Mouse (Mus musculus) ES-Bruce4 (cell line): ENCODE measurements around the gene Slc17a2. TPM values are rescaled to one million over a fixed set of nuclear protein-coding genes. Genes with fewer than 3 reads are reported as not detected.

Experiments
- H3K27ac ChIP-seq: 2 replicates; pipeline ENCODE4 v1.5.1; 2012; ENCODE audit warnings: low read length, inconsistent platforms; ENCODE audit not compliant: insufficient read depth
- H3K27me3 ChIP-seq: 2 replicates; pipeline ENCODE4 v1.6.1; 2012; ENCODE audit warnings: mild to moderate bottlenecking, low read length, inconsistent platforms; ENCODE audit not compliant: control insufficient read depth, poor library complexity, insufficient read depth, severe bottlenecking
- H3K36me3 ChIP-seq: 2 replicates; pipeline ENCODE4 v1.6.1; 2012; ENCODE audit warnings: inconsistent platforms, mild to moderate bottlenecking, low read length, moderate library complexity; ENCODE audit not compliant: control insufficient read depth, poor library complexity, insufficient read depth, severe bottlenecking
- H3K4me1 ChIP-seq: one replicate; pipeline ENCODE4 v1.8.1; 2011; ENCODE audit warnings: low read length; ENCODE audit not compliant: control insufficient read depth, insufficient read depth
- H3K4me3 ChIP-seq: 2 replicates; pipeline ENCODE4 v1.5.1; 2011; ENCODE audit warnings: low read depth, mild to moderate bottlenecking, low read length
- H3K9ac ChIP-seq: 2 replicates; pipeline ENCODE4 v1.6.1; 2012; ENCODE audit warnings: low read depth, mild to moderate bottlenecking, inconsistent platforms; ENCODE audit not compliant: poor library complexity, severe bottlenecking
- H3K9me3 ChIP-seq: replicated peaks from 2 replicates; pipeline ENCODE4 v1.6.1; 2012; ENCODE audit warnings: mild to moderate bottlenecking, low read length, inconsistent platforms; ENCODE audit not compliant: control insufficient read depth, poor library complexity, insufficient read depth, severe bottlenecking
- CTCF ChIP-seq: IDR thresholded peaks from one replicate; pipeline ENCODE4 v1.8.1; 2011; ENCODE audit warnings: low read depth, low read length
- EP300 ChIP-seq: IDR thresholded peaks from 2 replicates; pipeline ENCODE4 v1.6.1; 2011; ENCODE audit warnings: low read depth, low read length; ENCODE audit not compliant: insufficient read depth
- POLR2A ChIP-seq: IDR thresholded peaks from one replicate; pipeline ENCODE4 v1.8.1; 2011; ENCODE audit warnings: low read length; ENCODE audit not compliant: insufficient read depth
- polyA plus RNA-seq: library from polyadenylated mRNA; stranded (reverse); fragments of >200 nt; gene quantifications from 2 replicates; pipeline ENCODE4 v1.2.4, GENCODE M21; 2011; ENCODE audit warnings: low read depth; ENCODE audit not compliant: missing spikeins, insufficient read depth, insufficient read length

Slc17a2 gene
- polyA plus RNA-seq, 1 experiment = not detected

DNA sequence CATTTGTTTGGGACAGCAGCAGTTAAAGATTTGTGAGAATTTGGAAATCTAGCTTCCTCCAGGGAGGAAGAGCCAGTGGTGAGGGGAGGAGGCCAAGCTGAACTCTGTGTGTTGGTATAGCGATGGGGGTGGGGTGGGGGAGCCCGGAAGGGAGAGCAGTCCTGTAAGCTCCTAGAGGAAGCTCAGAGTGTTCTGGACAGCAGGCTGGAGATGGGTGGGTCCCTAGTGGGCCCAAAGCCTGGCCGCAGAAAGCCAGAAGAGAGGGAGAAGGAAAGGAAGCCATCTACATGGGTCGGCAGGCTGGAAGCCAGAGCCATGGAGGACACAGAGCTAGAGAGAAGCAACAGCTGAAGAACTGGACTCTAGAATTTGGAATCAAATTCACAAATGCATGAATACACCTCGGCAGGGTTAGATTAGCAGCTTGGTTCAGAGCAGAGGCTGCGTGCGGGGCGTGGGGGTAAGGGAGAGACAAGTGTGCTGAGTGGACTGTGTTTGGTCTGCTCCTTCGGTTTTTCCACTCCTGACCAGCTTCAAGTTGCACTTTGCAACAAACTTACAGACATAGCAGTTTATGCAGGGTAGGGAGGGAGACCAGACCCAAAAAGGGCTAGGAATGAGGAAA, 59.4 kb downstream of the Slc17a2 start:
- no peak overlapping the region for H3K27ac ChIP-seq
- no peak overlapping the region for H3K9ac ChIP-seq
- no peaks in the 10 kb centered on the region for H3K27me3 ChIP-seq
- H3K36me3 ChIP-seq = no peaks in the 10 kb centered on the region
- no peak for TF ChIP-seq CTCF
- TF ChIP-seq POLR2A = no peak
- TF ChIP-seq EP300 = no peak
- no peak overlapping the region for H3K4me3 ChIP-seq
- no peaks in the 10 kb centered on the region for H3K4me1 ChIP-seq
- H3K9me3 ChIP-seq = no peaks in the 10 kb centered on the region

DNA sequence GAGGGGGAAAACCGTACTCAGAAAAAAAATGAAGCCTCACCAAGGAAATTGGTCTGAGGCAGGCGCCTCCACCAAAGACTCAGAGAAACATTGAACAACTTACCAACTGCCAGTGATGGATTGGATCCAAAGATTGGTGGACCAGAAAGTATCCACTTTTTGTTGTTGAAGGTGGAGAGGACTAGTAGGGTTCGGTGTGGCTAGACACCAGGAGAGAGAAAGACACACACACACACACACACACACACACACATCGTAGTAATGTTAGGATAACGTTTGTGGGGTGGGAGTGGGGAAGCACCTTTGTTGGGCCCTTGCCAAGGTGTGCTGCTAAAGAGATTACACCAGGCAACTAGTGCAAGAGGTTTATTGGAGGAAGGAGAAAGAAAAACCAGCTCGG, 60.2 kb downstream of the Slc17a2 start:
- no peaks in the 10 kb centered on the region for H3K4me1 ChIP-seq
- H3K27me3 ChIP-seq = no peaks in the 10 kb centered on the region
- no peaks in the 10 kb centered on the region for H3K9me3 ChIP-seq
- no peak overlapping the region for H3K9ac ChIP-seq
- H3K36me3 ChIP-seq = no peaks in the 10 kb centered on the region
- no peak overlapping the region for H3K27ac ChIP-seq
- TF ChIP-seq POLR2A (no peak), EP300 (no peak), CTCF (no peak)
- H3K4me3 ChIP-seq = no peak overlapping the region

DNA sequence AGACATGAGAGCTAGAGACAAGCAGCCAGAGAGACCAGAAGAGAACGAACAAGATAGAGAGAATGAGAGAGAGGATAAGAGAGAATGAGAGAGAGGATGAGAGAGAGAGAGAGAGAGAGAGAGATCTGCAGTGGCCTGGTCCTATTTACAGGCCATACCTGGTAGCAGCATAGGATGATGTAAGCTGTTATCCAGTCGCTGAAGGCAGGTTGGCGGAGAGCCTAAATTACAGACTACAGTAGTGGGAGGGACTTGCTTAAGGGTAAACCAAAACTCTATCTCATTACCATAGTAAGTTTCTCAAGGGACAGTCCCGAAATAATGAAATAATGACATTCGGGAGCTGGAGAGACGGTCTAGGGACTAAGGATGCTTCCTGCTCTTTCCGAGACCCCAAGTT, 60.6 kb downstream of the Slc17a2 start, which contains the start of gene Slc17a1:
Gene Slc17a1 (plus strand): TSS at position 346 of the 400 bp plus-strand sequence.
- no peaks in the 10 kb centered on the region for H3K4me1 ChIP-seq
- H3K27me3 ChIP-seq = no peaks in the 10 kb centered on the region
- H3K9me3 ChIP-seq = no peaks in the 10 kb centered on the region
- H3K27ac ChIP-seq = no peak within 1 kb of the TSS
- TF ChIP-seq CTCF = no peak
- TF ChIP-seq EP300 = no peak
- TF ChIP-seq POLR2A = no peak
- H3K9ac ChIP-seq = no peak within 1 kb of the TSS
- H3K36me3 ChIP-seq = no peaks in the 10 kb centered on the region
- H3K4me3 ChIP-seq = no peak within 1 kb of the TSS

DNA sequence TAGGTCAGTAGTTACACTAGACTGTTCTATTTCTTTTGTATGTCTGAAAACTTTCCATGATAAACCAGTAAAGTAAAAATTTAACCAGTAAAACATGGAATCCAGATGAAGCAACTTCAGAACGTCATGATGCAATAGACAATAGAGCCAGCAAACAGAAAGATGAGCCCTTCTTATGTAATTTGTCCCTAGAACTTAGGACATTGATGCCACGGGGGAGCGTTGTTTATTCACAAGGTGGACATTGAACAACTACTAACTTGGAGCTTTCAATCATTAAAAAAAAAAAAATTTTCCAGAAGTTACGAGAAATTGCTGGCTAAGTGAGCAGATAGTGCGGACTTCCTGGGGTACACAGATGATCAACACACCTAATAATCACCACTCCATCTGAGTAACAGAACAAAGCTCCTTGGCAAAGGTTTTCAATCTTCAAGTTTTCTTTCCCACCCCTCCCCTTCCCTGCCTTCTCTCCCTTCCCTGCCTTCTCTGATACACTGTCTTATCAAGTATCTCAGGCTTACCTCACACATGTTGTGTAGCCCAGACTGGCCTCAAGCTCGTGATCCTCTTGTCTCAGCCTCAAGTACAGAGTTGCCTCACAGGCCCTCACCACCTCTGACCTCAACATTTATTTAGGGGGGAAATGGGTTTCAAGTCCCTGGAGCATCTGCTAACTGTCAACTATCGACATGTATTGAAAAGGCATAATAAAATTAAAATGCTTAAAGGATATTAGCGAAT, 62.2 kb downstream of the Slc17a2 start:
- Histone ChIP-seq H3K4me1 (no peaks in the 10 kb centered on the region), H3K27me3 (no peaks in the 10 kb centered on the region), H3K27ac (no peak overlapping the region), H3K36me3 (no peaks in the 10 kb centered on the region), H3K4me3 (no peak overlapping the region), H3K9me3 (no peaks in the 10 kb centered on the region), H3K9ac (no peak overlapping the region)
- no peak for TF ChIP-seq CTCF
- no peak for TF ChIP-seq POLR2A
- TF ChIP-seq EP300 = no peak

DNA sequence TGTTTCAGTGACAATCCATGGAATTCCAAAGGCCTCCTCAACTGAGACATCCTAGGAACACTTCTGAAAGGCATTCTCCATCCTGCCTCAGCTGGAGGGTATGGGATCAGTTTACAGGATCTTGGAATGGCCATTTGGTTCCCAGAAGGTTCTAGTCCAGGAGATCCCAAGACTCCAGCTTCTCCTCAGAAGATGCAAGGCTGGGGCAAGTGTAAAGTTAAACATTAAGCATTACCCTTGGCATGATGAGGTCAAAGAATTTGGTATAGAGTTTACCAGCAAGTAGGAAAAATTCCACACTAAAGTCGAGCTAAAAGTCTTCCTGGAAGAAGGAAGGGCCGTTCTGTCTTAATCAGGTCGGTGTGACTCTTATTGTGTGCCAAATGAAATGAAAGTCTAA, 63.2 kb downstream of the Slc17a2 start:
- Histone ChIP-seq H3K9ac (no peak overlapping the region), H3K9me3 (no peaks in the 10 kb centered on the region), H3K4me1 (no peaks in the 10 kb centered on the region), H3K27me3 (no peaks in the 10 kb centered on the region), H3K27ac (no peak overlapping the region), H3K4me3 (no peak overlapping the region), H3K36me3 (no peaks in the 10 kb centered on the region)
- no peak for TF ChIP-seq EP300
- no peak for TF ChIP-seq CTCF
- TF ChIP-seq POLR2A = no peak

DNA sequence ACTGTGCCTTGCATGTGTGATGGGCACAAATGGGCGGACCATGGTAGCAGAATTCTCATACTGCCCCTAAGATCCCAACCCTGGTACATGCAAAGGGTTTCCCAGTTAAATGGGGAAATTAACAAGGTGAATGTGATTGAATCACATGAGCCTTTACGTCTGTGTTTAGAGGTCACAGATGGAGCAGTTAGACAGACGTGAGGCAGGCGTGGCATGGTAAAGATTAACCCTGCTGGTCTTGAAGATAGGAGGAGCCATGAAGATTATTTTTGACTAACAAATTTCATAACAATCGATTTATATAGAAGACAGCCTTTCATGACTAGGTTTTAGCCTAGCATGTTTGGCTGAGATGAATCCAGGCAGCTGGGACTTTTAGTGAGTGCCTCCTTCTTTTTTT, 66.3 kb downstream of the Slc17a2 start:
- H3K4me1 ChIP-seq = no peaks in the 10 kb centered on the region
- H3K9me3 ChIP-seq = no peaks in the 10 kb centered on the region
- TF ChIP-seq POLR2A (no peak), CTCF (no peak), EP300 (no peak)
- no peak overlapping the region for H3K9ac ChIP-seq
- H3K27ac ChIP-seq = no peak overlapping the region
- no peaks in the 10 kb centered on the region for H3K36me3 ChIP-seq
- no peaks in the 10 kb centered on the region for H3K27me3 ChIP-seq
- no peak overlapping the region for H3K4me3 ChIP-seq

Other genes with a start within 250 kb of the Slc17a2 start
- gene Hist1h3e, start 244.6 kb upstream of the Slc17a2 start, polyA plus RNA-seq = 14.3 and 15.4 TPM in 2 replicates
- gene Hist1h2ae, start 235.8 kb upstream of the Slc17a2 start, polyA plus RNA-seq = 5.0 and 8.2 TPM in 2 replicates
- gene Hist1h2bg, start 235.6 kb upstream of the Slc17a2 start, polyA plus RNA-seq = 13.4 and 16.7 TPM in 2 replicates
- 21.5 and 23.2 TPM in 2 replicates for gene Hist1h2bf, start 232.8 kb upstream of the Slc17a2 start, polyA plus RNA-seq
- gene Hist1h2ad, start 232.6 kb upstream of the Slc17a2 start, polyA plus RNA-seq = 2.0 TPM in 1 of 2 replicates, not detected in the other
- 3.2 and 4.7 TPM in 2 replicates for gene Hist1h3d, start 231.2 kb upstream of the Slc17a2 start, polyA plus RNA-seq
- 4.3 and 4.8 TPM in 2 replicates for gene Hist1h4d, start 225.4 kb upstream of the Slc17a2 start, polyA plus RNA-seq
- gene Hist1h2be, start 185.9 kb upstream of the Slc17a2 start, polyA plus RNA-seq = 1.8 TPM in 2 replicates
- 6.9 and 8.4 TPM in 2 replicates for gene Hist1h1e, start 184.4 kb upstream of the Slc17a2 start, polyA plus RNA-seq
- gene Hist1h2ac, start 123.0 kb upstream of the Slc17a2 start, polyA plus RNA-seq = 0.37 and 0.91 TPM in 2 replicates
- 9.1 and 10.6 TPM in 2 replicates for gene Hist1h2bc, start 122.8 kb upstream of the Slc17a2 start, polyA plus RNA-seq
- gene Hist1h1t, start 111.2 kb upstream of the Slc17a2 start, polyA plus RNA-seq = not detected in 2 replicates
- gene Hist1h4c, start 108.5 kb upstream of the Slc17a2 start, polyA plus RNA-seq = 1.3 and 2.5 TPM in 2 replicates
- gene Hfe, start 96.1 kb upstream of the Slc17a2 start, polyA plus RNA-seq = not detected in 2 replicates
- 10.8 and 13.3 TPM in 2 replicates for gene Hist1h1c, start 68.2 kb upstream of the Slc17a2 start, polyA plus RNA-seq
- gene Hist1h3c, start 61.4 kb upstream of the Slc17a2 start, polyA plus RNA-seq = 3.6 and 8.6 TPM in 2 replicates
- 9.8 and 11.5 TPM in 2 replicates for gene Hist1h2bb, start 60.3 kb upstream of the Slc17a2 start, polyA plus RNA-seq
- 11.9 and 17.9 TPM in 2 replicates for gene Hist1h2ab, start 55.9 kb upstream of the Slc17a2 start, polyA plus RNA-seq
- gene Hist1h3b, start 54.7 kb upstream of the Slc17a2 start, polyA plus RNA-seq = 5.0 and 9.4 TPM in 2 replicates
- 28.2 and 29.2 TPM in 2 replicates for gene Hist1h4b, start 50.0 kb upstream of the Slc17a2 start, polyA plus RNA-seq
- 3.1 and 4.5 TPM in 2 replicates for gene Hist1h4a, start 45.8 kb upstream of the Slc17a2 start, polyA plus RNA-seq
- 5.4 TPM in 1 of 2 replicates, not detected in the other for gene Hist1h3a, start 44.6 kb upstream of the Slc17a2 start, polyA plus RNA-seq
- gene Hist1h1a, start 43.3 kb upstream of the Slc17a2 start, polyA plus RNA-seq = 7.8 and 8.6 TPM in 2 replicates
- not detected in 2 replicates for gene Trim38, start 37.1 kb upstream of the Slc17a2 start, polyA plus RNA-seq
- gene Slc17a3, start 32.4 kb downstream of the Slc17a2 start, polyA plus RNA-seq = not detected in 2 replicates
- gene Slc17a1, start 60.8 kb downstream of the Slc17a2 start, polyA plus RNA-seq = not detected in 2 replicates
- not detected in 2 replicates for gene Slc17a4, start 108.0 kb downstream of the Slc17a2 start, polyA plus RNA-seq
- gene Hist1h2ba, start 127.2 kb downstream of the Slc17a2 start, polyA plus RNA-seq = not detected in 2 replicates
- gene Hist1h2aa, start 127.5 kb downstream of the Slc17a2 start, polyA plus RNA-seq = not detected in 2 replicates
- not detected in 2 replicates for gene Scgn, start 184.2 kb downstream of the Slc17a2 start, polyA plus RNA-seq